Mouse (Mus musculus): ENCODE data around the gene Vsig10. TPM values are rescaled to one million over a fixed set of nuclear protein-coding genes. Genes with fewer than 3 reads are reported as not detected.

Gene Vsig10
- total RNA-seq (2023), result under 1 TPM; 0.53 to 0.75 TPM

DNA sequence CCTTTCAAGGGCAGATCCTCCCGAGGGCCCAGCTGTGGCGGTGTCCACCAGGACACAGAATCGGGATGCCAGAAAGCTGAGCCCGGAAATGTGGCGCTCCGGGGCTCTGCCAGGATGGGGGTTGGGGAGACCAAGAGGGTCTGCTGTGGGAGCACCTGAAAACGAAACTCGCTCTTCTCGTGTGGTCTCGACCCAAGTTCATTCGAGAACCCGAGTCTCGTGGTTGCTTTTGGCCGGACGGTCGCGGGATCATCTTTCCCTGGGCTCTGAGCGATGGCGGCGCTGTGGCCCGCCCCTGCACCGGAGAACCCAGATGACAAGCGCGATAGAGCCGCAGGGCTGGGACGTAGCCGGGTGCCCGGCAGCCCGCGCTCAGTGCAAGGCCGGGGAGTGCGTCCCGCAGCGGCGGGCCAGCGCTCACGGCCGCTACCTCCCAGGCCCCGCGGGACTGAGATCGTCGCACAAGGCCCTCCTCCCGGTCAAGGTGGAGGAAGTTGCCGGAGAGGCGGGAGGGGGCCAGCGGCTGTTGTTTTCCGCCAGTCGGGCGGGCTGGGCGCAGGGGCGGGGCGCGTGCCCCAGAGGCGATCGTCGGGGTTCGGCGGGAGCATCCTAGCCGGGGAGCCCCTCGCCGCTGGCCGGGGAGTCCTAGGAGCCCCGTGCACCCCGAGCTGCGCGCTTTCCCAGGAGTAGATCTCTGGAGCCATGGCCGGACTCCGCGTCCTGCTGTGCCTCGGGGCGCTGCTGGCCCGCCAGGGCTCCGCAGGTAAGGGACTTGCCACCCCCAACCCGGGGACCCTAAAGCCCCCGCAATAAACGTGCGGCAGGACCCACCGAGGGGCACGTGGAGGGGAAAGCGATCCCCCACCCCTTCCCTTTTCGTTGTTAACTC lies at the start of gene Vsig10:
TSS of gene Vsig10 (plus strand) at position 343 of the 889 bp plus-strand sequence.

DNA sequence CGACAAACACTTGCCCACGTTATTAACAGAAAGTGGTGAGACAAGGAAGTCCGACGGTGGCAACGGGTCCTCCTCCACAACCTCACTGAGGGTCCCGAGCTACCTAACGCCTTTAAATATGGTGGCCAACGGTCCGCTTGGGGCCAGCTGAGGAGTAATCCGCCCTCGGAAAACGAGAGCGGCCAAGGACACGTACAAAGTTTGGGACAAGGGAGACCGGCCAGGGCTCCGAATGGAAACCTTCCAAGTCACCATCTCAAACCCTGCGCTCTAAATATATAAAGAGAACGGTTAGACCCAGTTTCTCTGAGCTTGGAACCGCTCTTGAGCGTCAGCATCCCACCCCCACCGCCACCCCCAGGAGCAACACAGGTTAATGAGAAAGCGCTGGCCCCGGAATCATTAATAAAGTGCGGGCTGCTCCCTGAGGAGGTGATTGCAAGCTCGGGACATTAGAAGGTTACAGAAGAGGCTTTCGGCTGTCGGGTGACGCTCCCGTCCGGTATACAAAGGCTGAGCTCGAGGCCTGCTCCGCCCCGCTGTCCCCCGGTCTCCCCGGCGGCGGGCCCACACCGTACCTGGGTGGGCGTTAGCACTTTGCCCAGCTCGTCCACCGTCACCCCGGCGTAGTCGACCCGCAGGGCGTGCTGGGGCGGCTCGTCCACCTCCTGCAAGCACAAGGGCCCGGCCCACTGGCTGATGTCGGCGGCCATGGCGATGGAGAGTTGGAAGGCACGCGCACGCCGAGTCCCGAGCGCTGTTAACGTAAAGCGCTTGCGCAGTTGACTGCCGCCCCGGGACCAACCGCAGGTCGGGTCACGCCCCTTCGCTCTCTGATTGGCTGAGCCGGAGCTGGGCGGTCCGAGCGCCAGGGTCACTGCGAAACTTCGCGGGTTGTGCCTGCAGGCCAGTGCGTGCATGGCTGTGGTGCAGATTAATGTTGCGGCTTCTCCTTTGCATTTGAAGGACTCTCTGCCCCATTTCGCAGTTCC lies 31.8 kb upstream of the Vsig10 start, which contains the start of gene Pebp1:
TSS of gene Pebp1 (minus strand) at position 795 of the 992 bp plus-strand sequence.

DNA sequence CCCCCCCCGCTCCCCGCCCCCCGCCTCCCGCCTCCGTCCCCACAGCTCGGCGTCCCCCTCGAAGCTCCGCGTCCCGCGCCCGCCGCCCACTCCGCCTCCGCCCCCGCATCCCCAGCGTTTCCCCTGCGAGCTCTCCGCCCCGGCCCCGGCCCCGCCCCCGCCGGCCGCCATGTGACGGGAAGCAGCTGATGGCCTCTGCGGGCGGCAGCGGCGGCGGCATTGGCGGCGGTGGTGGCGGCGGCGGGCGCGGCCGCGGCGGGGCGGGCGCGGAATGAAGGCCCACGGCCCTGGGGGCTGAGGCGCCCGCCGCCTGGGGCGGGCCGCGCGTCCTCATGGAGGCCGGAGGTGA lies 38.2 kb downstream of the Vsig10 start, which contains the start of gene Wsb2:
TSS of gene Wsb2 (plus strand) at position 176 of the 349 bp plus-strand sequence.

DNA sequence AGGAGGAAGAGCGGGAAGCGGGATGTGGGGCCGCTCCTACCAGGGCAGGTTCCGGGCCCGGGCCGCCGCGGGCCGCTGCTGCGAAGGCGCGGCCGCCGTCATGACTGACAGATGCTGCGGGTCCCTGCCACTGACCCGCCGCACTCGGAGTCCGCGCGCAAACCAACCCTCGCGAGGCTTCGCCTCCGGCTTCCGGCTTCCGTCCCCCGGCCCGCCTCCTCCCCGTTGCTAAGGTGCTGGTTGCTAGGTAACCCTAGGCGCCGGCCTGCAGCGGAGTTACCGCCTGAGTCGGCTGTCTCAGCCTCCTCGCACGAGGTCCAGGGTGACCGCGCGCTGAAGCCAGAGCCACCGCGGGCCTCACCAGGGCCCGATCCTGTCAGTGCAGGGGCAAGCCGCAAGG lies 70.0 kb downstream of the Vsig10 start, which contains the start of gene Rfc5:
TSS of gene Rfc5 (minus strand) at position 171 of the 400 bp plus-strand sequence.

Other genes starting within 250 kb of the Vsig10 start
- gene Suds3, start 203.0 kb upstream of the Vsig10 start, total RNA-seq (2023), result 10 to 100 TPM; 86.6 to 86.7 TPM
- 100 to 1,000 TPM; 118 to 126 TPM for gene Taok3, start 199.0 kb upstream of the Vsig10 start, total RNA-seq (2023)
- 100 to 1,000 TPM; 108 to 123 TPM for gene Pebp1, start 31.5 kb upstream of the Vsig10 start, total RNA-seq (2023)
- gene Wsb2, start 38.2 kb downstream of the Vsig10 start, total RNA-seq (2023), result 10 to 100 TPM; 41.4 to 52.9 TPM
- 10 to 100 TPM; 23.9 to 28.8 TPM for gene Rfc5, start 70.0 kb downstream of the Vsig10 start, total RNA-seq (2023)
- under 1 TPM in 1 of 2 experiments, not detected in 1; 0.09 TPM for gene Ksr2, start 94.9 kb downstream of the Vsig10 start, total RNA-seq (2023)

Data from B cell, adult 67 days (primary cell).